Mouse (Mus musculus): ENCODE measurements around the gene Rhbdd1. TPM values are rescaled to one million over a fixed set of nuclear protein-coding genes. Genes with fewer than 3 reads are reported as not detected.
A peak's percentile ranks its signal among the peaks of the same experiment; 100 is the strongest.

Gene Rhbdd1
- polyA plus RNA-seq, 1 experiment from 2014 or later = 7.6 TPM

GRCm38 (mm10) chr1:82409271-82409670 is 93.0 kb downstream of the Rhbdd1 start:
- peaks cover 9% of the 10 kb centered on the region; the same call in 1 of the 2 replicates for H3K4me1 ChIP-seq (ENCODE audit: insufficient read depth)
- H3K4me3 ChIP-seq (ENCODE audit: low read depth, low read length) = no peak overlapping the region
- no peaks in the 10 kb centered on the region for H3K27me3 ChIP-seq (ENCODE audit: insufficient read depth, low read length)
- no peak for TF ChIP-seq CTCF (IDR thresholded peaks at IDR 0.05; ENCODE audit: low read depth)
- H3K9ac ChIP-seq = no peak overlapping the region
- no peaks in the 10 kb centered on the region for H3K9me3 ChIP-seq (ENCODE audit: low read depth, low read length)
- H3K4me2 ChIP-seq = no peak overlapping the region
- WGBS = 93% methylated on average over 9 of the region's 9 CpGs
- ATAC-seq (ENCODE audit: insufficient read depth) = no peak
- DNase-seq = no peak
- H3K36me3 ChIP-seq (ENCODE audit: insufficient read depth) = no peaks in the 10 kb centered on the region
- no peak overlapping the region for H3K27ac ChIP-seq (ENCODE audit: low read depth)

- Histone ChIP-seq H3K27me3 (ENCODE audit: insufficient read depth, low read length) (no peaks in the 10 kb centered on the region), H3K4me2 (no peak overlapping the region), H3K27ac (ENCODE audit: low read depth) (no peak overlapping the region), H3K4me3 (ENCODE audit: low read depth, low read length) (no peak overlapping the region), H3K4me1 (ENCODE audit: insufficient read depth) (peaks cover 9% of the 10 kb centered on the region; the same call in 1 of the 2 replicates), H3K9ac (no peak overlapping the region), H3K36me3 (ENCODE audit: insufficient read depth) (no peaks in the 10 kb centered on the region), H3K9me3 (ENCODE audit: low read depth, low read length) (no peaks in the 10 kb centered on the region)
- ATAC-seq (ENCODE audit: insufficient read depth) (no peak), DNase-seq (no peak)
- 61% methylated on average over 3 of the region's 3 CpGs for WGBS
- TF ChIP-seq CTCF (IDR thresholded peaks at IDR 0.05; ENCODE audit: low read depth) = no peak
These were observed 94.3 kb downstream of the Rhbdd1 start for GRCm38 (mm10) chr1:82410548-82410947.

GRCm38 (mm10) chr1:82411521-82411920 is 95.3 kb downstream of the Rhbdd1 start:
- 69% methylated on average over 5 of the region's 5 CpGs for WGBS
- TF ChIP-seq CTCF (IDR thresholded peaks at IDR 0.05; ENCODE audit: low read depth) = no peak
- ATAC-seq (ENCODE audit: insufficient read depth) = peak; percentile 35; the same call in 1 of the 2 replicates

GRCm38 (mm10) chr1:82412085-82412484 is 95.8 kb downstream of the Rhbdd1 start:
- H3K27me3 ChIP-seq (ENCODE audit: insufficient read depth, low read length) = no peaks in the 10 kb centered on the region
- H3K4me1 ChIP-seq (ENCODE audit: insufficient read depth) = peaks cover 9% of the 10 kb centered on the region; the same call in 1 of the 2 replicates
- WGBS = 30% methylated on average over 4 of the region's 4 CpGs
- no peaks in the 10 kb centered on the region for H3K36me3 ChIP-seq (ENCODE audit: insufficient read depth)
- H3K4me2 ChIP-seq = no peak overlapping the region
- H3K27ac ChIP-seq (ENCODE audit: low read depth) = no peak overlapping the region
- H3K9me3 ChIP-seq (ENCODE audit: low read depth, low read length) = no peaks in the 10 kb centered on the region
- no peak for TF ChIP-seq CTCF (IDR thresholded peaks at IDR 0.05; ENCODE audit: low read depth)
- no peak overlapping the region for H3K4me3 ChIP-seq (ENCODE audit: low read depth, low read length)
- no peak overlapping the region for H3K9ac ChIP-seq
- no peak for DNase-seq
- no peak for ATAC-seq (ENCODE audit: insufficient read depth)

More at GRCm38 (mm10) chr1:82411521-82411920, 95.3 kb downstream of the Rhbdd1 start:
- Histone ChIP-seq H3K36me3 (ENCODE audit: insufficient read depth) (no peaks in the 10 kb centered on the region), H3K27ac (ENCODE audit: low read depth) (no peak overlapping the region), H3K27me3 (ENCODE audit: insufficient read depth, low read length) (no peaks in the 10 kb centered on the region), H3K4me3 (ENCODE audit: low read depth, low read length) (no peak overlapping the region), H3K4me1 (ENCODE audit: insufficient read depth) (peaks cover 9% of the 10 kb centered on the region; the same call in 1 of the 2 replicates), H3K9ac (no peak overlapping the region), H3K9me3 (ENCODE audit: low read depth, low read length) (no peaks in the 10 kb centered on the region), H3K4me2 (no peak overlapping the region)
- DNase-seq = no peak

GRCm38 (mm10) chr1:82414434-82415045 is 98.3 kb downstream of the Rhbdd1 start:
- DNase-seq (no peak), ATAC-seq (ENCODE audit: insufficient read depth) (no peak)
- WGBS = 69% methylated on average over 3 of the region's 3 CpGs

GRCm38 (mm10) chr1:82415641-82416040 is 99.4 kb downstream of the Rhbdd1 start:
- WGBS = 61% methylated on average over 4 of the region's 4 CpGs
- no peak overlapping the region for H3K9ac ChIP-seq
- H3K9me3 ChIP-seq (ENCODE audit: low read depth, low read length) = no peaks in the 10 kb centered on the region
- no peak overlapping the region for H3K27ac ChIP-seq (ENCODE audit: low read depth)
- no peak overlapping the region for H3K4me2 ChIP-seq
- TF ChIP-seq CTCF (IDR thresholded peaks at IDR 0.05; ENCODE audit: low read depth) = no peak
- ATAC-seq (ENCODE audit: insufficient read depth) = no peak
- H3K36me3 ChIP-seq (ENCODE audit: insufficient read depth) = no peaks in the 10 kb centered on the region
- H3K4me1 ChIP-seq (ENCODE audit: insufficient read depth) = peaks cover 9% of the 10 kb centered on the region; the same call in 1 of the 2 replicates
- H3K27me3 ChIP-seq (ENCODE audit: insufficient read depth, low read length) = no peaks in the 10 kb centered on the region
- no peak for DNase-seq
- H3K4me3 ChIP-seq (ENCODE audit: low read depth, low read length) = no peak overlapping the region

More at GRCm38 (mm10) chr1:82414434-82415045, 98.3 kb downstream of the Rhbdd1 start:
- Histone ChIP-seq H3K4me3 (ENCODE audit: low read depth, low read length) (no peak overlapping the region), H3K9ac (no peak overlapping the region), H3K9me3 (ENCODE audit: low read depth, low read length) (no peaks in the 10 kb centered on the region), H3K4me2 (no peak overlapping the region), H3K27me3 (ENCODE audit: insufficient read depth, low read length) (no peaks in the 10 kb centered on the region), H3K27ac (ENCODE audit: low read depth) (no peak overlapping the region), H3K4me1 (ENCODE audit: insufficient read depth) (peaks cover 9% of the 10 kb centered on the region; the same call in 1 of the 2 replicates), H3K36me3 (ENCODE audit: insufficient read depth) (no peaks in the 10 kb centered on the region)
- TF ChIP-seq CTCF (IDR thresholded peaks at IDR 0.05; ENCODE audit: low read depth) = no peak

- no peak overlapping the region for H3K9ac ChIP-seq
- TF ChIP-seq CTCF (IDR thresholded peaks at IDR 0.05; ENCODE audit: low read depth) = no peak
- ATAC-seq (ENCODE audit: insufficient read depth) (no peak), DNase-seq (no peak)
- no peaks in the 10 kb centered on the region for H3K27me3 ChIP-seq (ENCODE audit: insufficient read depth, low read length)
- H3K4me3 ChIP-seq (ENCODE audit: low read depth, low read length) = no peak overlapping the region
- no peak overlapping the region for H3K27ac ChIP-seq (ENCODE audit: low read depth)
- H3K36me3 ChIP-seq (ENCODE audit: insufficient read depth) = no peaks in the 10 kb centered on the region
- 88% methylated on average over 5 of the region's 5 CpGs for WGBS
- peaks cover 5% of the 10 kb centered on the region; the same call in 1 of the 2 replicates for H3K4me1 ChIP-seq (ENCODE audit: insufficient read depth)
- H3K9me3 ChIP-seq (ENCODE audit: low read depth, low read length) = no peaks in the 10 kb centered on the region
- no peak overlapping the region for H3K4me2 ChIP-seq
These were observed 111.5 kb downstream of the Rhbdd1 start for GRCm38 (mm10) chr1:82427729-82428128.

Data from lung, embryonic 14.5 days (tissue).